Mouse (Mus musculus) bone marrow, adult 2 months (tissue): Measurements from ENCODE around the gene Hsf5.

Source experiments
- CTCF ChIP-seq: fragments of 200-500 bp; IDR thresholded peaks from 2 replicates; pipeline ENCODE4 v1.5.1; 2011; ENCODE audit warnings: low read length, control low read depth; ENCODE audit not compliant: control insufficient read depth, insufficient read depth
- POLR2A ChIP-seq: fragments of 200-500 bp; IDR thresholded peaks from 2 replicates; pipeline ENCODE4 v1.6.1; 2011; ENCODE audit warnings: low read depth, mild to moderate bottlenecking, control low read depth, low read length, borderline replicate concordance; ENCODE audit not compliant: control insufficient read depth

DNA sequence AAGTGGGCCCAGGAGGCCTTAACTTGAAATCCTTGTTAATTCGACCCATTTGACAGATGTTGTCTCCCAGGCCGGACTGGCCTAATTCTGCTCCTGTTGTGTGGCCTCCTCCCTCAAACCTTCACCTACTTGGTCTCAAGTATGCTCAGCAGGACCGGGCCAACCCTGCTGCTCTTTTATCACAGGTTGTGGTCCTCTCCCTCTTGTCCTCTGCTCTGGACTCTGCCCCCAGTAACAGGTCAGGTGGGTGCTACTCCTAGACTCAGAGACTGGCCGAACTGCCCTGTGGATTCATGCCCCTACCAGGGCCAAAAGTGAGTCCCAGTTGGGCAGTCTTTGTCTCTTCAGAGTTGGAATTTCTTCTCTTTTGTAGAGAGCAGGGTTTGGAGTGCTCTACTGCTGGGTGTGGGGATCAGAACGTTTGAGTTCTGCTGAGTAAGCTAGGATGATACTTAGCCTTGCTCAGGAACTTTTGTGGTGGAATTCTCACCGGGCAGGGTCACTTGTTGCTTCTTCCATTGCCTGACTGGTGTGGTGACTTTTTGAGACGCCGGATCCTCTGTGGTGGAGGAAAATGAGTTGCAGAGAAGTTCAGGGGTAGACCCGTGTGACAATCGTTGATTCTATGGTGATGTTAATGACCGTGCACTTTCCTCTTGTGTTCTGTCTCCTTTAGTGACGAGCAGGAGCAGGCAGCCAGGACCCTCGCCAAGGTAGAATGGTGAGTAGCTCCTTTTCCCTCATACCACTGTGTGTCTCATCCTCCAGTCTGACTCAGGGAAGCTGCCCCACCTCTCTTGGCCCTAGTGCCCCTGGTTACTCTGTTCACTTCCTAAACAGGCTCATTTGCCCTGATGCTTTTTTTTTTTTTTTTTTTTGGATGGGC is 24.0 kb upstream of the Hsf5 start:
- TF ChIP-seq CTCF (no peak), POLR2A (no peak)
